Mouse (Mus musculus) midbrain, postnatal 0 days (tissue): ENCODE data around the gene Rbm39. TPM values are rescaled to one million over a fixed set of nuclear protein-coding genes. Genes with fewer than 3 reads are reported as not detected.
A peak's percentile ranks its signal among the peaks of the same experiment; 100 is the strongest.
"Not testable (repeated sequence)": the region's sequence is repeated elsewhere in the genome, so short reads cannot be mapped to it uniquely, and the experiment has no call there.

Source experiments
- ATAC-seq: fragments of 200-750 bp; cut with Nextera tagmentation; 2 replicates; pipeline ENCODE4 v1.8.0; 2017; ENCODE audit warnings: moderate number of reproducible peaks, mild to moderate bottlenecking, moderate TSS enrichment, moderate library complexity; ENCODE audit not compliant: low FRiP score
- DNase-seq: peaks from one replicate; pipeline ENCODE4 v3.0.0-alpha.2; 2015; ENCODE audit warnings: low spot score
- H3K27ac ChIP-seq: fragments of 300-500 bp; sonication (generic); 2 replicates; pipeline ENCODE4 v1.5.1; 2014; ENCODE audit warnings: low read depth, mild to moderate bottlenecking, low read length, mixed read lengths
- H3K27me3 ChIP-seq: fragments of 300-500 bp; sonication (generic); 2 replicates; pipeline ENCODE4 v1.6.1; 2014; ENCODE audit warnings: low read length, control low read depth, mixed read lengths; ENCODE audit not compliant: insufficient read depth
- H3K36me3 ChIP-seq: fragments of 300-500 bp; sonication (generic); 2 replicates; pipeline ENCODE4 v1.6.1; 2014; ENCODE audit warnings: low read length, control low read depth, mixed read lengths; ENCODE audit not compliant: insufficient read depth
- H3K4me1 ChIP-seq: fragments of 300-500 bp; sonication (generic); 2 replicates; pipeline ENCODE4 v1.6.1; 2014; ENCODE audit warnings: mild to moderate bottlenecking, control low read depth, antibody characterized with exemption, low read length, mixed read lengths; ENCODE audit not compliant: insufficient read depth
- H3K4me2 ChIP-seq: fragments of 300-500 bp; sonication (generic); 2 replicates; pipeline ENCODE4 v1.6.1; 2014; ENCODE audit warnings: low read depth, mild to moderate bottlenecking, low read length, mixed read lengths; ENCODE audit not compliant: poor library complexity, severe bottlenecking
- H3K4me3 ChIP-seq: fragments of 300-500 bp; sonication (generic); 2 replicates; pipeline ENCODE4 v1.5.1; 2014; ENCODE audit warnings: low read depth, mild to moderate bottlenecking, low read length, moderate library complexity
- H3K9ac ChIP-seq: fragments of 300-500 bp; sonication (generic); replicated peaks from 2 replicates; pipeline ENCODE4 v1.6.1; 2014; ENCODE audit warnings: mild to moderate bottlenecking, low read length, moderate library complexity, mixed read lengths; ENCODE audit not compliant: poor library complexity, severe bottlenecking
- H3K9me3 ChIP-seq: fragments of 300-500 bp; sonication (generic); 2 replicates; pipeline ENCODE4 v1.6.1; 2016; ENCODE audit warnings: low read length, control low read depth
- CTCF ChIP-seq: IDR thresholded peaks from 2 replicates; pipeline ENCODE4 v1.5.1; 2016; ENCODE audit warnings: antibody characterized with exemption, mild to moderate bottlenecking
- WGBS: fragments of 180-500 bp; shearing (Covaris S2); extraction: QIAGEN DNeasy Blood & Tissue Kit; methylation state at CpG from one replicate; pipeline ENCODE4 v1.1.7; 2014; 5-methylcytosine and 5-hydroxymethylcytosine counted together
- polyA plus RNA-seq: library from polyadenylated mRNA; unstranded; fragments of >200 nt; fragmentation: Nextera tagmentation; extraction: Ambion mirVana; gene quantifications from 2 replicates; pipeline ENCODE4 v1.2.1, GENCODE M21; 2015
- total RNA-seq: library from RNA; depleted of rRNA; stranded (reverse); fragments of >200 nt; gene quantifications from 2 replicates; pipeline ENCODE4 v1.2.3, GENCODE M21; 2014

Gene Rbm39
- total and polyA plus RNA-seq, 2 experiments from 2014 or later: 234 to 466 TPM

GRCm38 (mm10) chr2:156190004-156190896 is 10.2 kb upstream of the Rbm39 start:
- Histone ChIP-seq H3K4me1 (no peaks in the 10 kb centered on the region), H3K4me2 (no peak overlapping the region), H3K27ac (no peak overlapping the region), H3K4me3 (no peak overlapping the region), H3K36me3 (no peaks in the 10 kb centered on the region), H3K27me3 (no peaks in the 10 kb centered on the region), H3K9ac (no peak overlapping the region), H3K9me3 (no peaks in the 10 kb centered on the region)
- no peak for TF ChIP-seq CTCF
- DNase-seq: no peak
- ATAC-seq: no peak
- WGBS: 82% methylated on average over 14 of the region's 14 CpGs

- H3K27me3 ChIP-seq, H3K4me2 ChIP-seq, H3K4me1 ChIP-seq, H3K4me3 ChIP-seq, H3K9ac ChIP-seq, H3K36me3 ChIP-seq, H3K9me3 ChIP-seq, DNase-seq, H3K27ac ChIP-seq, ATAC-seq: not testable (repeated sequence)
- WGBS: 85% methylated on average over 7 of the region's 7 CpGs
Observed at GRCm38 (mm10) chr2:156189241-156189640, 9.2 kb upstream of the Rbm39 start.

GRCm38 (mm10) chr2:156181592-156181991 is 1.6 kb upstream of the Rbm39 start:
- Histone ChIP-seq H3K36me3 (peaks cover 6% of the 10 kb centered on the region; the same call in 1 of the 2 replicates), H3K4me2 (peak overlapping the region; percentile 45), H3K4me1 (no peaks in the 10 kb centered on the region), H3K9me3 (no peaks in the 10 kb centered on the region), H3K27ac (peak overlapping the region; percentile 80), H3K4me3 (peak overlapping the region; percentile 100; the same call in 1 of the 2 replicates), H3K27me3 (no peaks in the 10 kb centered on the region), H3K9ac (peak overlapping the region; percentile 44; the same call in 1 of the 2 replicates)
- DNase-seq: no peak
- WGBS: 90% methylated on average over 2 of the region's 2 CpGs
- no peak for ATAC-seq
- no peak for TF ChIP-seq CTCF

- peak overlapping the region; percentile 100 for H3K4me3 ChIP-seq
- peaks cover 6% of the 10 kb centered on the region; the same call in 1 of the 2 replicates for H3K36me3 ChIP-seq
- no peak for TF ChIP-seq CTCF
- H3K27me3 ChIP-seq: no peaks in the 10 kb centered on the region
- H3K4me2 ChIP-seq: peak overlapping the region; percentile 45
- H3K9me3 ChIP-seq: no peaks in the 10 kb centered on the region
- DNase-seq (no peak), ATAC-seq (no peak)
- peak overlapping the region; percentile 80 for H3K27ac ChIP-seq
- H3K9ac ChIP-seq: peak overlapping the region; percentile 44
- no peaks in the 10 kb centered on the region for H3K4me1 ChIP-seq
- 6% methylated on average over 8 of the region's 8 CpGs for WGBS
Observed at GRCm38 (mm10) chr2:156180824-156181590, 969 bp upstream of the Rbm39 start.

GRCm38 (mm10) chr2:156179796-156180093 is 293 bp downstream of the Rbm39 start:
- H3K9ac ChIP-seq: peak overlapping the region; percentile 100
- peak overlapping the region; percentile 100 for H3K4me3 ChIP-seq
- no peak overlapping the region for H3K4me2 ChIP-seq
- peak overlapping the region; percentile 100 for H3K27ac ChIP-seq
- DNase-seq: no peak
- no peak for TF ChIP-seq CTCF
- H3K9me3 ChIP-seq: no peaks in the 10 kb centered on the region
- peak; percentile 10 for ATAC-seq
- H3K4me1 ChIP-seq: no peaks in the 10 kb centered on the region
- no peaks in the 10 kb centered on the region for H3K27me3 ChIP-seq
- under 1% methylated on average over 37 of the region's 41 CpGs for WGBS
- peaks cover 6% of the 10 kb centered on the region; the same call in 1 of the 2 replicates for H3K36me3 ChIP-seq
